Mouse (Mus musculus) ES-E14 (cell line): ENCODE measurements at regions not wholly inside any gene's neighbourhood (a gene's known extent, or its start where the extent isn't known, plus 50 kb on each side); places are given as distances from the start of the nearest gene placed in this dataset.

Source experiments
- DNase-seq: peaks from one replicate; pipeline ENCODE4 v3.0.0-alpha.2; 2013; ENCODE audit warnings: low read depth, low spot score
- H3K27ac ChIP-seq: 2 replicates; pipeline ENCODE4 v1.5.1; 2012; ENCODE audit warnings: low read depth, mild to moderate bottlenecking, low read length, moderate library complexity, mixed read lengths; ENCODE audit not compliant: poor library complexity, insufficient read depth, severe bottlenecking
- H3K36me3 ChIP-seq: 2 replicates; pipeline ENCODE4 v1.6.1; 2012; ENCODE audit warnings: mild to moderate bottlenecking, low read length, moderate library complexity, mixed read lengths; ENCODE audit not compliant: control insufficient read depth, poor library complexity, insufficient read depth, severe bottlenecking
- H3K4me1 ChIP-seq, 2 experiments: fragments of 150-350 bp in 1 of 2; sonication (generic) in 1 of 2; 2 replicates each; pipeline ENCODE4 v1.6.1; 2012; ENCODE audit warnings: low read length in 2 of 2, mild to moderate bottlenecking in 1 of 2, mixed read lengths in 1 of 2; ENCODE audit not compliant: control insufficient read depth in 2 of 2, insufficient read depth in 2 of 2, poor library complexity in 1 of 2
- H3K4me3 ChIP-seq, 2 experiments: fragments of 150-350 bp in 1 of 2; sonication (generic) in 1 of 2; 2 replicates each; pipeline ENCODE4 v1.5.1; 2012; ENCODE audit warnings: low read length in 2 of 2, low read depth in 1 of 2, mild to moderate bottlenecking in 1 of 2, mixed read lengths in 1 of 2; ENCODE audit not compliant: insufficient read depth in 1 of 2, poor library complexity in 1 of 2, severe bottlenecking in 1 of 2
- H3K9ac ChIP-seq: 2 replicates; pipeline ENCODE4 v1.6.1; 2012; ENCODE audit warnings: low read depth, mild to moderate bottlenecking, low read length, mixed read lengths; ENCODE audit not compliant: poor library complexity, insufficient read depth, severe bottlenecking
- H3K9me3 ChIP-seq: fragments of 150-350 bp; sonication (generic); 2 replicates; pipeline ENCODE4 v1.6.1; 2012; ENCODE audit warnings: low read depth, mild to moderate bottlenecking, low read length; ENCODE audit not compliant: control insufficient read depth, insufficient read depth
- CHD2 ChIP-seq: IDR thresholded peaks from 2 replicates; pipeline ENCODE4 v1.6.1; 2014; ENCODE audit warnings: mild to moderate bottlenecking, low read depth, low read length, inconsistent platforms
- HCFC1 ChIP-seq: IDR thresholded peaks from 2 replicates; pipeline ENCODE4 v1.6.1; 2012; ENCODE audit warnings: low read length, inconsistent platforms, borderline replicate concordance; ENCODE audit not compliant: insufficient read depth
- MAFK ChIP-seq: IDR thresholded peaks from 2 replicates; pipeline ENCODE4 v1.6.1; 2014; ENCODE audit warnings: mild to moderate bottlenecking, low read depth, low read length, inconsistent platforms; ENCODE audit not compliant: insufficient read depth
- ZC3H11A ChIP-seq: IDR thresholded peaks from 2 replicates; pipeline ENCODE4 v1.6.1; 2012; ENCODE audit warnings: low read depth, mild to moderate bottlenecking, inconsistent platforms, low read length, borderline replicate concordance
- ZNF384 ChIP-seq: IDR thresholded peaks from 2 replicates; pipeline ENCODE4 v1.6.1; 2012; ENCODE audit warnings: low read depth, low read length, inconsistent platforms
- in situ Hi-C, 2 experiments: fragments of 600-800 bp; cut with MboI; formaldehyde crosslinking; loops; one replicate each; pipeline ENCODE4 v1.15.1; 2025; ENCODE audit warnings: low sequenced_read_pairs in 2 of 2, inconsistent platforms in 1 of 2; ENCODE audit not compliant: unreplicated experiment in 2 of 2

- Histone ChIP-seq H3K36me3 (no peaks in the 10 kb centered on the region), H3K9ac (no peak overlapping the region), H3K27ac (no peak overlapping the region), H3K9me3 (no peaks in the 10 kb centered on the region), H3K4me1 (peaks cover 2 to 4% of the 10 kb centered on the region in 2 experiments; a peak in 2 of 4 replicates), H3K4me3 (no peak overlapping the region)
- no peak for DNase-seq
- in situ Hi-C loops = no loop called here
- TF ChIP-seq CHD2 (no peak), ZNF384 (no peak), MAFK (no peak), HCFC1 (no peak), ZC3H11A (no peak)
Observed at GRCm38 (mm10) chr3:130999818-131000217, 110.5 kb upstream of the Lef1 start.

- in situ Hi-C loops = no loop called here
- DNase-seq = no peak
- Histone ChIP-seq H3K36me3 (no peaks in the 10 kb centered on the region), H3K9ac (no peak overlapping the region), H3K27ac (no peak overlapping the region), H3K4me3 (no peak overlapping the region), H3K9me3 (no peaks in the 10 kb centered on the region), H3K4me1 (peaks cover 2 to 4% of the 10 kb centered on the region in 2 experiments; a peak in 2 of 4 replicates)
- no peak for TF ChIP-seq HCFC1
- no peak for TF ChIP-seq ZNF384
- TF ChIP-seq MAFK = no peak
- no peak for TF ChIP-seq ZC3H11A
- no peak for TF ChIP-seq CHD2
Observed at GRCm38 (mm10) chr3:130998433-130998832, 111.8 kb upstream of the Lef1 start.

- H3K4me3 ChIP-seq = no peak overlapping the region
- H3K36me3 ChIP-seq = no peaks in the 10 kb centered on the region
- no peak for DNase-seq
- H3K9ac ChIP-seq = no peak overlapping the region
- in situ Hi-C loops = no loop called here
- H3K9me3 ChIP-seq = no peaks in the 10 kb centered on the region
- TF ChIP-seq ZNF384 = no peak
- peaks cover 2 to 4% of the 10 kb centered on the region in 2 experiments; a peak in 2 of 4 replicates for H3K4me1 ChIP-seq
- no peak overlapping the region for H3K27ac ChIP-seq
Observed at GRCm38 (mm10) chr3:130996786-130997185, 113.5 kb upstream of the Lef1 start.

DNA sequence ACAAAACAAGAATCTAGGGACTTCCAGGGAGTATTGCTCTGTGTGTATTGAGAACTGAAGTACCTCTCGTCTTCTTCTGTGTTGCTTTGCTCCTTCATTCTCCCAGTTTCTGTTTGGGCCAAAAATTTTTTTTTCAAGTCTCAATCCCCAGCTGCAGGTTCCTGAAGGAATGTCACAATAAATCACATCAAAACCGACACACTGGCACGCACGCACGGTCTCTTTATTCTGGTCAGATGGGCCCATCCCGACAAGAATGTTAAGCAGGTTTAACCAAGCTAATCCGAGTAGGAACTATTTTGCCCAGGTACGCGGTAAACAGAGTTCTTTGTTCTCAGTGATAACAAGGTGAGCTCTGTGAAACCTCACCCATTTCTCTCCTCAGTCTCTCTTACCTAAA, 118.3 kb upstream of the Lef1 start:
- no peak overlapping the region for H3K27ac ChIP-seq
- in situ Hi-C loops = no loop called here
- no peak for DNase-seq
- H3K9me3 ChIP-seq = no peaks in the 10 kb centered on the region
- H3K9ac ChIP-seq = no peak overlapping the region
- peaks cover 2 to 4% of the 10 kb centered on the region in 2 experiments; a peak in 2 of 4 replicates for H3K4me1 ChIP-seq
- H3K4me3 ChIP-seq = no peak overlapping the region
- TF ChIP-seq ZC3H11A = no peak
- no peak for TF ChIP-seq HCFC1
- no peak for TF ChIP-seq CHD2
- TF ChIP-seq MAFK = no peak
- TF ChIP-seq ZNF384 = no peak
- no peaks in the 10 kb centered on the region for H3K36me3 ChIP-seq

DNA sequence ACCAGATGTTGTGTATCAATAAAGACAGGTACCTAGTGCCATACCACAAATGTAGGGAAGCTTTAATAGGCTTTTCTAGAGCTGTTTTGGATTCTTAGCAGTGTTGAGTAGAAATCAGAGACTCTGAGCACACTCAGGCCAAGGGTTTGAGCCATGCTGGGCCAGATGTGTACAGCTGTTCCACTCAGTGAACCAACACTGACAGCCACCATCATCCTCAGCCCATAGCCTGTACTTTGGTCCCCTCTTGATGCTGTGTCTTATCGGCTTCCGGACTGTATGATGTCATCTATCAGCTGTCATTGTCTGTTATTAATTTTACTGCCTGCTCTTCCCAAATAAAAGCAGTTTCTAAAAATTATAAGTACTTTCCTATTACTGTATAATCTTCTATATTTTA, 123.6 kb upstream of the Lef1 start:
- Histone ChIP-seq H3K9me3 (no peaks in the 10 kb centered on the region), H3K27ac (no peak overlapping the region), H3K4me3 (no peak overlapping the region), H3K36me3 (no peaks in the 10 kb centered on the region), H3K9ac (no peak overlapping the region), H3K4me1 (no peaks in the 10 kb centered on the region)
- in situ Hi-C loops = no loop called here
- no peak for DNase-seq
- TF ChIP-seq ZNF384 (no peak), HCFC1 (no peak), MAFK (no peak), ZC3H11A (no peak), CHD2 (no peak)
